Mouse (Mus musculus): ENCODE measurements around the gene Gm28919. TPM values are rescaled to one million over a fixed set of nuclear protein-coding genes. Genes with fewer than 3 reads are reported as not detected.
"Not testable (repeated sequence)": the region's sequence is repeated elsewhere in the genome, so short reads cannot be mapped to it uniquely, and the experiment has no call there.

Gene Gm28919
- polyA plus RNA-seq (2014; fragmentation: Nextera tagmentation; extraction: Ambion mirVana), result not detected in 2 replicates

DNA sequence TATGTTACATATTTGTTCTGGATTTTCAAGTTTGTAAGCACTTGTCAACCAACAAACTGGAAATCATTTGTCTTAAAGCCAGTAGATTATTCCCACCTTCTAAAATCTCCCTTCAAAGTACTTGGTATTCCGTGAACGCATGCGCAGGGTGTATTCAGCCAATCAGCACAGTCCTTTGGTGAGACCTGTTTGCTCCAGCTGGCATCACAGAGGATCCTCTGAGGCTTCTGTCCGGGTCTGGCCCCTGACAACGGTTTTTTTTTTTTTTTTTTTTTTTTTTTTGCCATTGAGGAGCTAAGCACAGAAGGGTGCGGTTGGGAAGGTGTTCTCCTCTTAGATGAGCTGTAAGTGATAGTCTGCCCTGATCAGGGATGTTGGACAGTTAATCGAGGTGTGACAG lies at the start of gene Gm28919:
Gene Gm28919 (plus strand): TSS at position 301 of the 400 bp plus-strand sequence.
- no CpG with 5 or more reads among the region's 7 CpGs for WGBS
- H3K9me3 ChIP-seq (ENCODE audit: control insufficient read depth, low read length); DNase-seq (ENCODE audit: low spot score); H3K4me2 ChIP-seq (replicated peaks; ENCODE audit: low read depth, low read length); H3K4me1 ChIP-seq (replicated peaks; ENCODE audit: control insufficient read depth, insufficient read depth, low read length); H3K4me3 ChIP-seq (ENCODE audit: low read depth, low read length); H3K9ac ChIP-seq (ENCODE audit: low read depth, low read length); H3K27me3 ChIP-seq (ENCODE audit: control insufficient read depth, insufficient read depth, low read length); H3K27ac ChIP-seq (ENCODE audit: low read depth, low read length); H3K36me3 ChIP-seq (ENCODE audit: control insufficient read depth, insufficient read depth, low read length); ATAC-seq (ENCODE audit: low FRiP score): not testable (repeated sequence)

Other genes starting within 250 kb of the Gm28919 start
- gene Gm21719, start 99.3 kb downstream of the Gm28919 start, polyA plus RNA-seq (2014; fragmentation: Nextera tagmentation; extraction: Ambion mirVana), result not detected in 2 replicates

All from hindbrain, embryonic 11.5 days (tissue).